6 mouse cellular contexts compared by ENCODE assay signal in genomic region chr13:107897184-107897583, GRCm38 (mm10).
"Had no signal": no experiment of that assay in that cellular context is flagged by ENCODE, and none has a peak within 500 bp of the region (broad histone marks: within the 10 kb centered on the region; RNA-seq: fewer than 3 reads in every experiment).

No protein-coding gene starts in this region.

- DNase-seq: lung, adult 2 months; lung, postnatal 10 days; lung, postnatal 4 days; right cerebral cortex, postnatal 14 days; thymus, postnatal 14 days had no signal

- ATAC-seq: midbrain, embryonic 16.5 days had no signal
